Mouse (Mus musculus) hindbrain, embryonic 15.5 days (tissue): ENCODE results near the gene Rsph3a. TPM values are rescaled to one million over a fixed set of nuclear protein-coding genes. Genes with fewer than 3 reads are reported as not detected.
"Not testable (repeated sequence)": the region's sequence is repeated elsewhere in the genome, so short reads cannot be mapped to it uniquely, and the experiment has no call there.

ENCODE experiments used
- ATAC-seq: fragments of 200-750 bp; cut with Nextera tagmentation; 2 replicates; pipeline ENCODE4 v1.8.0; 2017; ENCODE audit warnings: low read depth, moderate number of reproducible peaks, moderate TSS enrichment; ENCODE audit not compliant: low FRiP score
- H3K27ac ChIP-seq: fragments of 300-500 bp; sonication (generic); replicated peaks from 2 replicates; pipeline ENCODE4 v1.5.1; 2015; ENCODE audit warnings: mild to moderate bottlenecking, inconsistent platforms
- H3K27me3 ChIP-seq: fragments of 300-500 bp; sonication (generic); 2 replicates; pipeline ENCODE4 v1.6.1; 2015; ENCODE audit warnings: control low read depth, inconsistent platforms
- H3K36me3 ChIP-seq: fragments of 300-500 bp; sonication (generic); 2 replicates; pipeline ENCODE4 v1.6.1; 2015; ENCODE audit warnings: control low read depth, inconsistent platforms
- H3K4me1 ChIP-seq: fragments of 300-500 bp; sonication (generic); replicated peaks from 2 replicates; pipeline ENCODE4 v1.6.1; 2015; ENCODE audit warnings: control low read depth, inconsistent platforms
- H3K4me2 ChIP-seq: fragments of 300-500 bp; sonication (generic); 2 replicates; pipeline ENCODE4 v1.6.1; 2015; ENCODE audit warnings: moderate library complexity, mild to moderate bottlenecking, inconsistent platforms
- H3K4me3 ChIP-seq: fragments of 300-500 bp; sonication (generic); 2 replicates; pipeline ENCODE4 v1.5.1; 2015; ENCODE audit warnings: mild to moderate bottlenecking, inconsistent platforms
- H3K9ac ChIP-seq: fragments of 300-500 bp; sonication (generic); 2 replicates; pipeline ENCODE4 v1.6.1; 2015; ENCODE audit warnings: inconsistent platforms
- H3K9me3 ChIP-seq: fragments of 300-500 bp; sonication (generic); 2 replicates; pipeline ENCODE4 v1.6.1; 2016; ENCODE audit warnings: control low read depth, inconsistent platforms
- WGBS: fragments of 180-500 bp; shearing (Covaris S2); methylation state at CpG from one replicate; pipeline ENCODE4 v1.1.7; 2015; 5-methylcytosine and 5-hydroxymethylcytosine counted together
- polyA plus RNA-seq: library from polyadenylated mRNA; unstranded; fragments of >200 nt; fragmentation: Nextera tagmentation; extraction: Ambion mirVana; gene quantifications from 2 replicates; pipeline ENCODE4 v1.2.1, GENCODE M21; 2015

Rsph3a gene
- polyA plus RNA-seq, 1 experiment from 2014 or later: 74.4 TPM

DNA sequence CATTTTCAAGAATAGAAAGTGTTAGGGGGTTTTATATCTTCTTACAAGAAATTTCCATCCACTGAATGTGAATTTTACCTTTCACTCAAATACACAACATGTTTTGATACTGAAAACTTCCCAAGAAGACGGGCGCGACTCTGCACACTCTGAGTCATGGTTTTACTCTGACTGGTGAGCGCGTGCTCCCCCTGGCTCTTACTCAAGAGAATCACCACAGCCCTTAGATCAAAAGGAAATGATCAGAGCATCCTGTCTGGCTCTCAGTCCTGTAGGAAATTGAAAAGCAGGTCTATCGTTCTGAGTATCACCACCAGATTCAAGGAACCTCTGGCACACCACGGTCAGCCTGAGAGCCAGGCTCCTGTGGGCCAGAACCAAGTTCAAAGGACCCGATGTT lies 5.8 kb upstream of the Rsph3a start:
- no peaks in the 10 kb centered on the region for H3K9me3 ChIP-seq
- H3K4me1 ChIP-seq: peaks cover under 1% of the 10 kb centered on the region
- ATAC-seq: no peak
- H3K36me3 ChIP-seq: no peaks in the 10 kb centered on the region
- 65% methylated on average over 8 of the region's 8 CpGs for WGBS
- H3K27ac ChIP-seq: no peak overlapping the region
- H3K4me2 ChIP-seq: no peak overlapping the region
- H3K27me3 ChIP-seq: no peaks in the 10 kb centered on the region
- H3K9ac ChIP-seq: no peak overlapping the region
- no peak overlapping the region for H3K4me3 ChIP-seq

DNA sequence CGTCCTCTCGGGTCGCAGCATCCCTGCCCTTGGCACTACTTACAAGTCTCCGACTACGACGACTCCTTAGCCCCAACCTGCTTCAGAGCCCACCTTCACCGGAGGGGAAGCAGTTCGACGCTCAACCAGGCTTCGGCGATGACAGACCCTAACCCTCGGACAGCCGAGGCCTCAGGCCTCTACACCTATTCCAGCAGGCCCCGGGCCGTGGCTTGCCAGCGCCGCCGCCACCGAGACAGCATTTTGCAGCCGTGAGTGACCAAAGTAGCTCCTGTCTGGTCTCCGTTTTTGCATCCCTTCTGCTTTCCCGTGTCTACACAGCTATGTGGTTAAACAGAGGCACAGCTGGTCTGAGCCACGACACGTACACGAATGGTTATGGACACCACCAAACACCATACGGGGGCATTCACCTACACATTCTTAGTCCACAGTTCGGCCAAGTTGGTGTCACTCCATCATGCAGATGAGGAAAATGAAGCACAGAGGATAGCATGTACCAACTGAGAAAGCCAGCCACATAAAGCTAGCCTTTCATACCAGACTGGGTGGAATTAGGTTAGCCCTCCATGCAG lies 726 bp downstream of the Rsph3a start:
- WGBS: 2% methylated on average over 18 of the region's 27 CpGs
- H3K27ac ChIP-seq: peak overlapping the region; percentile 95
- peak overlapping the region; percentile 62 for H3K4me2 ChIP-seq
- peak overlapping the region; percentile 62 for H3K4me3 ChIP-seq
- not testable (repeated sequence) for H3K36me3 ChIP-seq, H3K4me1 ChIP-seq, H3K9me3 ChIP-seq, H3K27me3 ChIP-seq
- H3K9ac ChIP-seq: peak overlapping the region; percentile 77
- peak; percentile 83 for ATAC-seq

- not testable (repeated sequence) for H3K4me1 ChIP-seq, H3K36me3 ChIP-seq, H3K4me3 ChIP-seq, H3K27me3 ChIP-seq, H3K27ac ChIP-seq, H3K4me2 ChIP-seq, ATAC-seq, H3K9ac ChIP-seq, H3K9me3 ChIP-seq
- WGBS: no CpG with 5 or more reads among the region's 4 CpGs
These were observed 5.9 kb downstream of the Rsph3a start for GRCm38 (mm10) chr17:7951333-7951732.

GRCm38 (mm10) chr17:7957242-7957641 lies 11.8 kb downstream of the Rsph3a start:
- 93% methylated on average over 9 of the region's 9 CpGs for WGBS
- H3K27ac ChIP-seq, H3K27me3 ChIP-seq, H3K9ac ChIP-seq, H3K9me3 ChIP-seq, H3K4me1 ChIP-seq, ATAC-seq, H3K36me3 ChIP-seq, H3K4me2 ChIP-seq, H3K4me3 ChIP-seq: not testable (repeated sequence)

- 93% methylated on average over 4 of the region's 4 CpGs for WGBS
- H3K36me3 ChIP-seq, H3K27me3 ChIP-seq, H3K9me3 ChIP-seq, H3K4me1 ChIP-seq, H3K27ac ChIP-seq, H3K9ac ChIP-seq, H3K4me3 ChIP-seq, ATAC-seq, H3K4me2 ChIP-seq: not testable (repeated sequence)
These were observed 17.9 kb downstream of the Rsph3a start for GRCm38 (mm10) chr17:7963333-7963732.

GRCm38 (mm10) chr17:7964398-7964797 lies 19.0 kb downstream of the Rsph3a start:
- H3K27ac ChIP-seq, ATAC-seq: not testable (repeated sequence)
- WGBS: 97% methylated on average over 2 of the region's 2 CpGs

GRCm38 (mm10) chr17:7968490-7968889 lies 23.1 kb downstream of the Rsph3a start:
- H3K36me3 ChIP-seq, ATAC-seq, H3K27ac ChIP-seq, H3K9me3 ChIP-seq, H3K27me3 ChIP-seq, H3K9ac ChIP-seq, H3K4me1 ChIP-seq, H3K4me2 ChIP-seq, H3K4me3 ChIP-seq: not testable (repeated sequence)
- WGBS: 94% methylated on average over 5 of the region's 5 CpGs

More at GRCm38 (mm10) chr17:7964398-7964797, 19.0 kb downstream of the Rsph3a start:
- H3K27me3 ChIP-seq, H3K4me3 ChIP-seq, H3K9ac ChIP-seq, H3K4me1 ChIP-seq, H3K36me3 ChIP-seq, H3K9me3 ChIP-seq, H3K4me2 ChIP-seq: not testable (repeated sequence)

DNA sequence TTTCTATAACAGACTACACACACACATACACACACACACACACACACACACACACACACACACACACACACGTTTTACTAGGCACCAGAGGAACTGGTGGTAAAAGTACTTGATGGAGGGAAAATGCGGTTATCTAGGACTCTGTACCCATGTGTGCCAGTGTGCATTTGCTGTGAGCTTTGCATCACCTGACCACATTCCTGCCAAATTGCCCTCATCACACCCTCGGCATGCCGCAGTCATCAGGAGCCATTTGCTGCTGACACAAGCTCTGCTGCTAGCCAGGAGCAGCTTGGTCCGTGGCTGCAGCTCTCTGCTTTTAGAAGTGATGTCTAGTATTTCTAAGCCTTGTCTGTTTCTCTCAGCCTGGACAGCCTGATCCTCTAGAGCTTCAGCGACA lies 24.4 kb downstream of the Rsph3a start:
- 69% methylated on average over 1 of the region's 6 CpGs for WGBS
- not testable (repeated sequence) for H3K4me1 ChIP-seq, H3K9me3 ChIP-seq, ATAC-seq, H3K4me2 ChIP-seq, H3K9ac ChIP-seq, H3K36me3 ChIP-seq, H3K4me3 ChIP-seq, H3K27ac ChIP-seq, H3K27me3 ChIP-seq

DNA sequence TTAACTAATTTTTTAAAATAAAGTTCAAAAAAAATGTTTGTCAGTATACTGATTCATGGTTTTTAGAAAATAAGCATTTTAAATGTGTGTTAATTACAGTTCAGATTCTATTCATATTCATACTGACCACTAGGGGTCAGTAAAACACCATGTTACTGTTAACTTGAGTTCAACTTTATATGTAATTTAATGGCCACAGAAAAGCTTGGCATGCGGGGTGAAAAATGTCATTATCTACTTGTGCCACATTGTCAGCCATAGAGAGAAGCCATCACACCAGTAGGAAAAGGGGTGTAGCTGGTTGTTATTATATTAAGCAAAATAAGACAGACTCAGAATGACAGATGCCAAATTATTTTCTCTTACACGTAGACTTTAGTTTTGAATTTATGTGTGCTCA lies 38.1 kb downstream of the Rsph3a start:
- not testable (repeated sequence) for H3K27ac ChIP-seq, H3K4me1 ChIP-seq, H3K27me3 ChIP-seq, H3K9ac ChIP-seq, H3K4me2 ChIP-seq, H3K4me3 ChIP-seq, H3K9me3 ChIP-seq, H3K36me3 ChIP-seq, ATAC-seq
- WGBS: 90% methylated on average over 1 of the region's 2 CpGs

DNA sequence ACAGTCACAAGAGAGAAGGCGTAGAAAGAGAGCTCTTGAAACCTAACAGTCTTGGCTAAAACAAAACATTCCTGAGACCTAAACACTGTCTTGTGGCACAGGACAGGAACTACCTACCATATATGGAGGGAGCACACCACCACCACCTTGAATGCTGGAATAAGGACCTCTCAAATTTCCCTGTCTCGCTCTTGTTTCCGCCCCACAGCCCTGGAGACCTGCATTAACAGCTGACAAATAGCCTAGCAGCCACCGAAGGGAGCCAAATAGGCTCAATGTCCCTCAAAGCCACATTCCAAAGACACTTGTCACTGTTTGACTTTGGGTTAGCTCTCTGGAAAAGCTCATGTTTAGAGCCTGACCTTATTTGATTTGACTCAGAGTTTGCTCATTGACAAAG lies 40.2 kb downstream of the Rsph3a start:
- 63% methylated on average over 4 of the region's 4 CpGs for WGBS
- H3K4me3 ChIP-seq, H3K4me1 ChIP-seq, ATAC-seq, H3K4me2 ChIP-seq, H3K27me3 ChIP-seq, H3K27ac ChIP-seq, H3K9ac ChIP-seq, H3K9me3 ChIP-seq, H3K36me3 ChIP-seq: not testable (repeated sequence)

DNA sequence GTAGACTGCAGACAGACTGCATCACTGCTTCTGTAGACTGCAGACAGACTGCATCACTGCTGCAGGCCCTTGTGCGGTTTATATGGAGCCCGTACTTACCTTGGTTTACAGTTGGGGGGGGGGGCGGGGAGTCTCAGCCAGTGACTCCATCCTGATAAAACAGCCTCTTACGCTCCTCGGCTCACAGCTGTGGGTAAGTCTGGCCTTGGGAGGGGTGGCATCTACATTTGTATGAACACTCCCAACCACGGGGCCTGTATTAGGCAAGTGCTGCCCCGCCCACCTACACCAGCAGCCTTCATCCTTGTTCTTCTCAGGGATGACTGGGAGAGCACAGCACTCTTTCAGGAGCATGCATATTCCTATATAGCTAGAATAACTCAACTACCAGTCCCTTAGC lies 41.6 kb downstream of the Rsph3a start:
- H3K27ac ChIP-seq, H3K4me1 ChIP-seq, H3K27me3 ChIP-seq, H3K4me2 ChIP-seq, H3K9me3 ChIP-seq, H3K9ac ChIP-seq, ATAC-seq, H3K36me3 ChIP-seq, H3K4me3 ChIP-seq: not testable (repeated sequence)
- 76% methylated on average over 7 of the region's 7 CpGs for WGBS

- H3K9ac ChIP-seq, H3K4me3 ChIP-seq, H3K27ac ChIP-seq, H3K4me1 ChIP-seq, H3K27me3 ChIP-seq, ATAC-seq, H3K4me2 ChIP-seq, H3K9me3 ChIP-seq, H3K36me3 ChIP-seq: not testable (repeated sequence)
- WGBS: 84% methylated on average over 10 of the region's 10 CpGs
These were observed 57.8 kb downstream of the Rsph3a start for GRCm38 (mm10) chr17:8003248-8003647.

DNA sequence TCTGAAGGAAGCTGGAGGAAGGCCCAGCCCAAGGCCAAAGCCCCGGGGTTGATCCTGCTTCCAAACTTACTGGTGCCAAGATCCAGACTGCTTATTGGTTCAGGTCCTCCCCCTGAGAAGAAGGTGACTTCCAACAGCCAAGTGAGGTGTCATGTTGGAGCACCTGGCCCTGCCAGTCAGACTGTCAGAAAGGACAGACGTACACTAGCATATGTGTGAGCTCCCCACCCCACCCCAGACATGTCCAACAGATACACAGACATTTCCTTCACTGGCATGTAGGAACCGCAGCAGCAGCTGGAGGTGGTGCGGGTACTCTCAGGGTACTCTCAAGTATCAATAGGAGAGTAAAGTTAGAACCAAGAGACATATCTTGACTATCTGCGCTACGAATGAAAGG lies 61.4 kb downstream of the Rsph3a start:
- H3K4me3 ChIP-seq, H3K4me1 ChIP-seq, H3K27me3 ChIP-seq, H3K36me3 ChIP-seq, ATAC-seq, H3K9me3 ChIP-seq, H3K4me2 ChIP-seq, H3K27ac ChIP-seq, H3K9ac ChIP-seq: not testable (repeated sequence)
- 95% methylated on average over 2 of the region's 6 CpGs for WGBS
